Mouse (Mus musculus) kidney, adult 11 months (tissue): ENCODE measurements around the gene Irgq.

Experiments
- DNase-seq: peaks from one replicate; pipeline ENCODE4 v3.0.0; 2022

Irgq gene

DNA sequence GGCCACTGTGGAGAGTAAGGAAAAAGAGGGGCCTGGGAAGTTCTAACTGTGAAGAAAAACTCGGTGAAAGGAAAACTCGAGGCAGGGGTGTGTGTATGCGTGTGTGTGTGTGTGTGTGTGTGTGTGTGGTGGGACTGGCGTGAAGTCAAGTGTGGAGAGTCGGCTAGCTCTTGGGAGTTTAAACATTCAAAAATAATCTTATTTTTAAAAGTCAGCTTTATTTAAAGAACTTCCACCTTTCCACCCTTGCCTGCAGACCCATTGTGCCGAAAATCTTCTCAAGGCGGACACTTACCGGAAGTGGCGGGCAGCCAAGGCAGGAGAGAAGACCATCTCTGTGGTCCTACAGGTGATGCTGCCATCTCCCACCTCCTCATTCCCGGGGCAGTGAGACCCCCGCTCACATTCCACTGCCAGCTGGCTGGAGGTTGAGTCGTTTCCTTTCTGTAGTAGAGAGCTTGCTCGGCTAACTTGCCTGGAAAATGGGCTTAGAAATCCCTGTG, 17.1 kb downstream of the Irgq start:
- no peak for DNase-seq

- no peak for DNase-seq
Measured at GRCm38 (mm10) chr7:24551985-24552759, 21.7 kb downstream of the Irgq start.

DNA sequence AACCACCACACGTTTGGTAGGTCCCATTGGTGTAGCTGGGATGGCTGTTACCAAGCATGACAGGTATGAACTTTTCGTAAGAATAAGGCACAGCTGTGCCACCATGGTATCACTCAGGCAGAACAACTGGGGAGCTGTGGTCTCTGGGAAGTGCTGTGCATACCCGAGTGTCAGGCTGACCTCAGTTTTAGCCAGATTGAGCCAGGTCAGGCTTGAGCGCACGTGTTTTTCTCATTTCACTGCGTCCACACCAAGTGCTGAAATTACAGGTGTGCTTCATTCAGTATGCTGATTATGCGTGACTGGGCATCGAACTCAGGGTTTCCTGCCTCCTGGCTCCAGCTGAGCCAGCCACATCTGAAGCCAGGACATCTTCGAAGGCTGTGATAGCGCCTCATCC, 25.3 kb downstream of the Irgq start:
- DNase-seq = peak; percentile 60

GRCm38 (mm10) chr7:24561450-24561849, 31.0 kb downstream of the Irgq start:
- no peak for DNase-seq

- DNase-seq = no peak
Measured at GRCm38 (mm10) chr7:24563191-24563836, 32.8 kb downstream of the Irgq start.

GRCm38 (mm10) chr7:24563837-24564206, 33.3 kb downstream of the Irgq start:
- no peak for DNase-seq

- DNase-seq = peak; percentile 53
Measured at GRCm38 (mm10) chr7:24564607-24565265, 34.2 kb downstream of the Irgq start.

- DNase-seq = no peak
Measured at GRCm38 (mm10) chr7:24565627-24566026, 35.1 kb downstream of the Irgq start.

- DNase-seq = no peak
Measured at GRCm38 (mm10) chr7:24566206-24566605, 35.7 kb downstream of the Irgq start.

DNA sequence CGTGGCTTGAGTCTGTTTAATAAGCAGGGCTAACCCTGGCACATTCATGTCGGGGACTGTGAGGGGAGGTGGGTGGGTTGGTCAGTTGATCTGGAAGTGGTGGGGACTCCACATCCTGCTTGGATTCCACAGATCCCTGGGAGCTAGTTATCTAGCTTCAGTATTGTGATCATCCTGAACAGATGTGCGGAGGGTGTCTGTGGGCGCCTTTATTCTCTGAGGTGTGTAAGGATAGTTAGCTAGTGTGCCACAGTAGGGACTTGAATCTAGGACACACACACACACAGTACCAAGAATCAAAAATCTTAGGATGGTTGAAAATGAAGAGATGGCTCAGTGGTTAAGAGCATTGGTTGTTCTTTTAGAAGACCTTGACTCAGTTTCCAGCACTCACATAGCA, 38.0 kb downstream of the Irgq start:
- DNase-seq = no peak

DNA sequence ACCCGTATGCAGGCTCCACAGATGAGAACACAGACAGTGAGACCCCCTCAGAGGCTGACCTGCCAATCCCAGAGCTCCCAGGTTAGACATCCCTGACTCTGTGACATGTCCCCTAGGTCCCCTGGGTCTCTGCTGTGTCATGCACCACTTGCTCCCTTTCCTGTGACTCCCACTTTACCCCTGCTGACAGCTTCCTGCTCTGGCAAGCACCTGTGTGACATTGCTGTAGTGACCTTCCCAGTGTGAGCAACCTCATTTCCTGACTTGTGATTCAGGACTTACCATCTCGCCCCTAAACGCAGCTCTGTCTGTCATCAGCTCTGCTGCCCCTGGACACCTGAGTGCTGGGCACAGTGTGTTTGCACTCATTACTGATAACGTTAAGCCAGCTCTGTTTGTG, 40.6 kb downstream of the Irgq start:
- DNase-seq = no peak

GRCm38 (mm10) chr7:24572455-24572854, 42.0 kb downstream of the Irgq start:
- DNase-seq = no peak

DNA sequence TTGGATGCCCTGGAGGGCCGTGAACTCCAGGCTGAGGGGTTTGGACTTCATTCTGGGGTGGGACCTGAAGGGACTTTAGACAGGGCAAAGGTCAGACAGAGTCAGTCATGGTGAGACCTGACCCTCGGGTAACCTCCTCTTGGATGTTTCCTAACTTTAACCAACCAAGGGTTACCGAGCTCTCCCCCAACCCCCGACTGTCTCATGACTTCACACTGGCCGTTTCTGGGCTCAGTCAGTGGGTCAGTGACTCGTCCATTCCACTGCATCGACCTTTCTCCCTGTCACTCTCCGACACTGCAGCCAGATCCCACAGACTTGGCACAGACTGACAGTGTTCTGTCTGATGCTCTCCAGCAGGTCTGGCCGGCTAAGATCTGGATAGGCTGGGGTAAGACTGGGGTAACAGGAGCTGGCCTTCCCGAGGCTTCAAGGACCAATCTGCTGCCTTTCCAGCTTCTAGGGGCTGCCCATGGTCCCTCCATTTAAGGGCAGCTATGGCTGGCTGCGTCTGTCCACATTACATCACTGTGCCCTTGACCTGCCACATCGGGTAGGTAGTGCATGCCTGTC, 43.8 kb downstream of the Irgq start:
- DNase-seq = peak; percentile 88

DNA sequence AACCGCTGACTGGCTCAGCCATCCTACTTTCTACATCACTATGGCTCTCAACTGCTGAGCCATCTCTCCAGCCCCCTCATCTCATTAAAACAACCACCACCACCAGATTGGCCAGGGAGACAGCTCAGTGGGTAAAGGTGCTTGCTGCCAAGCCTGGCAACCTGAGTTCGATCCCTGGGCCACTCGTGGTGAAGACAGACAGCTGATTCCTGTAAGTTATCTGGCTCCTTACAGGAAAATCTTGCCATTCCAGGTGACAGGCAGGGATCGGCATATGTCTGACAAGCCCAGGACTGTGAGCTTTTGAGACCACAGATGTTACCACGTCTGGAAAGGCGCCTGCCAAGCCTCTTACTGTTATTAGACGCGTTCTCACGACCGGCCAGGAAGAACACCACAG, 47.3 kb downstream of the Irgq start:
- no peak for DNase-seq

DNA sequence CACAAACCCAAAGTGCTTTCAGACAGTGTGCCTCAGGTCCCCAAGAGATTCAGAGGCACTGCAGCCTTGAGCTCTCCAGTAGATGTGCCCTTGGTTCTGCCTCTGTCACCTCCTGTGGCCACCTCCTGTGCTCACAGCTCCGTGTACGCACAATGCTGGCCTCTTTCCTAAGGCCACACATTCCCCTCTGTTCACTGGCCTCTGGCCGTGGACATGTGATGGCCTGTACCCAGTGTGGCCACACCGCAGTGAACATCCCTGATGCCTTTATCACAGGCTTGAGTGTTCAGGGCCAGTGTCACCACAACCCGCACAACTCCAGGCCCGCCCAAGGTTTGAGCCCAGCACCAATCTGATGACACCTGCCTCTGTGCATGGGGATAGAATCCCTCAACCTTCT, 54.4 kb downstream of the Irgq start:
- DNase-seq = no peak

GRCm38 (mm10) chr7:24585995-24586394, 55.5 kb downstream of the Irgq start:
- DNase-seq = no peak

DNA sequence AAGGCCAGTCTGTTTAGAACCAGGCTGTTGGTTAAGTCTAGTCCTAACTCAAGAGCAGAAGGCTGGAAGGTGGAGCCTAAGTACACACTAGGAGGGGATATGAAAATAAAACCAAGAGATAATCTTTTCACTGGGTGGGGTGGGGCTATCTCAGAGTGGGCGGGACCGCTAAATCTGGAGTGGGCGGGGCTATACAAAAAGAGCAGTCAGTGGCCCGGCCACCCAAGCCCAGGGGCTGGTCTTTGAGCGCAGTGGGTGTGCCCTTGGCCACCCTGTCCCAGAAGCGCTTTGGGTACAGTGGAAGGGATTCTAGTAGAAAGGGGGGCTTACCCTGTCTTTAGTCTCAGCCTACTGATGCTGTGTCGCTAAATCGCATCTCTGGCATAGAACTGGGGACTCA, 56.3 kb downstream of the Irgq start:
- no peak for DNase-seq

DNA sequence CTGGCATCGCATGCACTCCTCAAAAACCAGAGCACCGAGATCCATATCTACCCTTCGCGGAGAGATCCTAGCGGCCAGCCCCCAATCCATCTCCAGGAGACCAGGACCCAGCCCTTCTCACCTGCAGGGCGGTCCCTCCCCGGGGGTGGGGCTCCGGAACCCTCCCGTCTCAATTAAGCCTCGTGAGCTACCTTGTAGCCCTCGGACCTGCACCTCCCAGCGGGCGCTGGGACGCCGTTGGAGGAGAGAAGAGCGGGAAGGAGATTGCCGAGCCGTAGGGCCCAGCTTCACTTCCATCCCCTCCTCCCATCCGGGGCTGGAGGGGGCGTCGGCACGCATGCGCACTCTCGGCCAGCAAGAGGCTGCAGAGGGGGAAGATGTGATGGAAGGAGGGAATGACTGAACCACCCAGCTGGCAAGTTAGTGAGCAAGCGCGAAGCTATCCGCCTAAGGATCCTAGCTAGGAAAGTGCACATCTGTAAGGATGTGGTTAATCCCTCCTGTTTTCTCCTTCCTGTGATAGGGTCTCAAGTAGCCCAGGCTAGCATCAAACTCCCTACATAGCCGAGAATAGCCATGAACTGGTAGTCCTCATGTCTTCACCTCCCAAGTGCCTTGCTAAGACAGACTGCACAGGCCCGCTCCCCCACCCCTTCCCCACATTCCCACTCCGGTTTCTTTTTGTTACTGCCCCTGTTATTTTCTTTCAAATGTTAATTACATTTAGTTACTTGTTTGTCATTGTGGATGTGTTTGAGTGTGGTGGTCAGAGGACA, 57.0 kb downstream of the Irgq start, which contains the start of the genes Ethe1 and Zfp575:
Gene Ethe1 (plus strand): TSS at position 214 of the 776 bp plus-strand sequence.
Gene Zfp575 (minus strand): TSS at position 312 of the 776 bp plus-strand sequence.
- no peak for DNase-seq
